Mouse (Mus musculus): ENCODE measurements around the gene Dst.
"Not testable (repeated sequence)": the region's sequence is repeated elsewhere in the genome, so short reads cannot be mapped to it uniquely, and the experiment has no call there.

The Dst gene

GRCm38 (mm10) chr1:34066401-34066800, 158.4 kb downstream of the Dst start:
- not testable (repeated sequence) for DNase-seq

- DNase-seq: no peak
Observed at GRCm38 (mm10) chr1:34068341-34068740, 160.3 kb downstream of the Dst start.

- DNase-seq: no peak
Observed at GRCm38 (mm10) chr1:34069514-34070290, 161.7 kb downstream of the Dst start.

GRCm38 (mm10) chr1:34070474-34070873, 162.4 kb downstream of the Dst start:
- DNase-seq: no peak

- no peak for DNase-seq
Observed at GRCm38 (mm10) chr1:34070991-34071639, 163.1 kb downstream of the Dst start.

- no peak for DNase-seq
Observed at GRCm38 (mm10) chr1:34072262-34072661, 164.2 kb downstream of the Dst start.

GRCm38 (mm10) chr1:34073436-34074169, 165.6 kb downstream of the Dst start:
- no peak for DNase-seq

GRCm38 (mm10) chr1:34074245-34075187, 166.5 kb downstream of the Dst start:
- no peak for DNase-seq

GRCm38 (mm10) chr1:34076701-34077421, 168.8 kb downstream of the Dst start:
- no peak for DNase-seq

- DNase-seq: no peak
Observed at GRCm38 (mm10) chr1:34077422-34077790, 169.4 kb downstream of the Dst start.

- no peak for DNase-seq
Observed at GRCm38 (mm10) chr1:34077941-34078340, 169.9 kb downstream of the Dst start.

- no peak for DNase-seq
Observed at GRCm38 (mm10) chr1:34089011-34089410, 181.0 kb downstream of the Dst start.

GRCm38 (mm10) chr1:34090700-34091099, 182.7 kb downstream of the Dst start:
- DNase-seq: no peak

- DNase-seq: no peak
Observed at GRCm38 (mm10) chr1:34093652-34094051, 185.6 kb downstream of the Dst start.

GRCm38 (mm10) chr1:34094301-34094700, 186.3 kb downstream of the Dst start:
- DNase-seq: peak; percentile 42

GRCm38 (mm10) chr1:34095173-34095572, 187.1 kb downstream of the Dst start:
- no peak for DNase-seq

GRCm38 (mm10) chr1:34096923-34097322, 188.9 kb downstream of the Dst start:
- no peak for DNase-seq

GRCm38 (mm10) chr1:34097640-34098039, 189.6 kb downstream of the Dst start:
- DNase-seq: no peak

- DNase-seq: no peak
Observed at GRCm38 (mm10) chr1:34099439-34099838, 191.4 kb downstream of the Dst start.

- no peak for DNase-seq
Observed at GRCm38 (mm10) chr1:34100385-34100784, 192.4 kb downstream of the Dst start.

- no peak for DNase-seq
Observed at GRCm38 (mm10) chr1:34102604-34103003, 194.6 kb downstream of the Dst start.

GRCm38 (mm10) chr1:34103176-34103575, 195.2 kb downstream of the Dst start:
- no peak for DNase-seq
